Mouse (Mus musculus) right cerebral cortex, adult 2 months (tissue): Measurements from ENCODE around the gene Pard6b.

Experiments
- DNase-seq, 2 experiments: peaks; one replicate each; pipeline ENCODE4 v3.0.0; 2021 to 2022; ENCODE audit warnings: low spot score in 2 of 2

The Pard6b gene

GRCm38 (mm10) chr2:168059200-168059790 lies 21.5 kb upstream of the Pard6b start:
- DNase-seq = no peak

- DNase-seq = no peak
Observed at GRCm38 (mm10) chr2:168063712-168064111, 17.1 kb upstream of the Pard6b start.

GRCm38 (mm10) chr2:168065511-168065910 lies 15.3 kb upstream of the Pard6b start:
- no peak for DNase-seq

GRCm38 (mm10) chr2:168066783-168067182 lies 14.0 kb upstream of the Pard6b start:
- DNase-seq = no peak

GRCm38 (mm10) chr2:168070425-168070824 lies 10.4 kb upstream of the Pard6b start:
- DNase-seq = no peak

- DNase-seq = peak; percentile 57 to 62
Observed at GRCm38 (mm10) chr2:168072436-168073131, 8.2 kb upstream of the Pard6b start.

GRCm38 (mm10) chr2:168073722-168074121 lies 7.1 kb upstream of the Pard6b start:
- no peak for DNase-seq

- DNase-seq = no peak
Observed at GRCm38 (mm10) chr2:168074457-168074856, 6.3 kb upstream of the Pard6b start.

GRCm38 (mm10) chr2:168076840-168077576 lies 3.8 kb upstream of the Pard6b start:
- no peak for DNase-seq

- no peak for DNase-seq
Observed at GRCm38 (mm10) chr2:168078107-168078830, 2.5 kb upstream of the Pard6b start.

GRCm38 (mm10) chr2:168081299-168081932 lies 612 bp downstream of the Pard6b start:
- DNase-seq = peak; percentile 27 to 31

- no peak for DNase-seq
Observed at GRCm38 (mm10) chr2:168081933-168082306, 1.1 kb downstream of the Pard6b start.

- no peak for DNase-seq
Observed at GRCm38 (mm10) chr2:168083593-168083992, 2.8 kb downstream of the Pard6b start.

- DNase-seq = no peak
Observed at GRCm38 (mm10) chr2:168084228-168084627, 3.4 kb downstream of the Pard6b start.

- DNase-seq = no peak
Observed at GRCm38 (mm10) chr2:168085621-168086265, 4.9 kb downstream of the Pard6b start.

- DNase-seq = no peak
Observed at GRCm38 (mm10) chr2:168086318-168086717, 5.5 kb downstream of the Pard6b start.

- no peak for DNase-seq
Observed at GRCm38 (mm10) chr2:168086839-168087238, 6.0 kb downstream of the Pard6b start.

- no peak for DNase-seq
Observed at GRCm38 (mm10) chr2:168091560-168091959, 10.8 kb downstream of the Pard6b start.

- no peak for DNase-seq
Observed at GRCm38 (mm10) chr2:168093077-168093476, 12.3 kb downstream of the Pard6b start.

- DNase-seq = peak in 1 of 2 experiments; percentile 44
Observed at GRCm38 (mm10) chr2:168095077-168095476, 14.3 kb downstream of the Pard6b start.

- DNase-seq = no peak
Observed at GRCm38 (mm10) chr2:168096487-168096886, 15.7 kb downstream of the Pard6b start.
